Mouse (Mus musculus): Measurements from ENCODE around the gene Tmppe. TPM values are rescaled to one million over a fixed set of nuclear protein-coding genes. Genes with fewer than 3 reads are reported as not detected.

The Tmppe gene
- polyA plus RNA-seq, 1 experiment from 2014 or later, result 25.7 TPM

DNA sequence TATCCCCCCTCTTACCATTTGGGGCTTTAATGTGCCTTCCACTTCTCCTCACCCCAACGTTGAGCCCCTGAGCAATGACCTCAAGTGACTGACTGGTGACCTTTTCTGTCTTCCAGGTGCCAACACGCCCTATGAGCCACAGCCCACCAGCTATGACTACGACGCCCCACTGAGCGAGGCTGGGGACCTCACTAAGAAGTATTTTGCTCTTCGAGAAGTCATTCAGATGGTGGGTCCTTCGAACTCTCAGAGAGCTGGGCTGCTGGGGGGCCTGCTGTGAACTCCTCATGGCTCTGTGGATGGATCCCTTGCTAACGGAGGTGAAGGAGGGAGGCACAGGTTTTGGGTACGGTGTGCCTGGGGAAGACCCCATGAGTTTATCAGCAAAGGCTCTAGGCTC, 42.0 kb downstream of the Tmppe start:
- no peaks in the 10 kb centered on the region for H3K9me3 ChIP-seq (ENCODE audit: control insufficient read depth)
- no peak for TF ChIP-seq CTCF (IDR thresholded peaks at IDR 0.05; ENCODE audit: low read depth)
- 86% methylated on average over 9 of the region's 9 CpGs for WGBS
- no peak overlapping the region for H3K27ac ChIP-seq (ENCODE audit: low read depth, low read length)
- H3K4me3 ChIP-seq (ENCODE audit: low read depth, low read length), result no peak overlapping the region
- H3K27me3 ChIP-seq (replicated peaks; ENCODE audit: control insufficient read depth, insufficient read depth, low read length), result no peaks in the 10 kb centered on the region
- peaks cover 26% of the 10 kb centered on the region; the same call in 1 of the 2 replicates for H3K36me3 ChIP-seq (ENCODE audit: control insufficient read depth, insufficient read depth)
- ATAC-seq, result no peak
- H3K4me2 ChIP-seq (replicated peaks; ENCODE audit: low read depth), result no peak overlapping the region
- H3K9ac ChIP-seq (ENCODE audit: low read depth, low read length), result no peak overlapping the region
- H3K4me1 ChIP-seq (replicated peaks; ENCODE audit: control insufficient read depth, insufficient read depth, low read length), result no peaks in the 10 kb centered on the region

DNA sequence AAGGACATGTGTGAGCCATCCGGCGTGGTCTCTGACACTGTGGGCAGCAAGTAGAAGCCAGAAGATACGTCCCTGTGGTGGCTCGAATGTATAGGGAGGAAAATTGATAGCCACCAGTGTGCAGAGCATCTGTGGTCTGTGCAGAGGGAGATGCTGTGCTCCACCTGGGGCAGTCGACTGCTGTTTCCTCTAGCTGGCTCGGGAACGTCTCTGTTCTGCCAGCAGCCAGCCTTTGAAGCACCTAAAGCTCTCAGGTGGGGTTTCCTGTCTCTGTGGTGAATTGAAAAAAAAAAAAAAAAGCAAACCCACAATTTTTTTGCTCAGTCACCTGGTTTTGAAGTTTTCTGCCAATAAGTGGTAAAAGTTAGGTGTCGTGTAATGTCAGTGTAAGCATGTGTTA, 42.4 kb downstream of the Tmppe start:
- no peaks in the 10 kb centered on the region for H3K27me3 ChIP-seq (replicated peaks; ENCODE audit: control insufficient read depth, insufficient read depth, low read length)
- ATAC-seq, result no peak
- 93% methylated on average over 8 of the region's 8 CpGs for WGBS
- H3K4me1 ChIP-seq (replicated peaks; ENCODE audit: control insufficient read depth, insufficient read depth, low read length), result no peaks in the 10 kb centered on the region
- no peak overlapping the region for H3K4me2 ChIP-seq (replicated peaks; ENCODE audit: low read depth)
- no peak overlapping the region for H3K9ac ChIP-seq (ENCODE audit: low read depth, low read length)
- H3K4me3 ChIP-seq (ENCODE audit: low read depth, low read length), result no peak overlapping the region
- no peak overlapping the region for H3K27ac ChIP-seq (ENCODE audit: low read depth, low read length)
- no peak for TF ChIP-seq CTCF (IDR thresholded peaks at IDR 0.05; ENCODE audit: low read depth)
- H3K9me3 ChIP-seq (ENCODE audit: control insufficient read depth), result no peaks in the 10 kb centered on the region
- peaks cover 24% of the 10 kb centered on the region; the same call in 1 of the 2 replicates for H3K36me3 ChIP-seq (ENCODE audit: control insufficient read depth, insufficient read depth)

DNA sequence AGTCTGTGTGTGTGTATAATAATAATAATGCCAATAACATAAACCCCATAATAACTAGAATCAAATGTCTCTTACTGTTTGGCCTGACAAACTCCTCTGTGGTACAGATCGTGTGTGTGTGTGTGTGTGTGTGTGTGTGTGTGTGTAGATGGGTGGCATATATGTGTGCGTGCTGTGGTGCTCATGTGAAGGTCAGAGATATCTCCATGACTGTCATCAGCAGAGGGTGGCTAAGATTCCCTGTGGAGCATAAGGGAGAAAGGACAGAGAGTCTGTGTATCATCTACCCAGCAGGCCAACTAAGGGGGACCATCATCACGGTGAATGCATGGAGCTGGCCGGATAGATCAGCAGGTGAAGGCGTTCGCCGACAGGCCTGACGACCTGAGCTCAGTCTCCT, 46.0 kb downstream of the Tmppe start:
- TF ChIP-seq CTCF (IDR thresholded peaks at IDR 0.05; ENCODE audit: low read depth), result no peak
- H3K27me3 ChIP-seq (replicated peaks; ENCODE audit: control insufficient read depth, insufficient read depth, low read length), result no peaks in the 10 kb centered on the region
- peaks cover 13% of the 10 kb centered on the region; the same call in 1 of the 2 replicates for H3K36me3 ChIP-seq (ENCODE audit: control insufficient read depth, insufficient read depth)
- no peak for ATAC-seq
- no peak overlapping the region for H3K27ac ChIP-seq (ENCODE audit: low read depth, low read length)
- H3K4me1 ChIP-seq (replicated peaks; ENCODE audit: control insufficient read depth, insufficient read depth, low read length), result no peaks in the 10 kb centered on the region
- no peak overlapping the region for H3K4me2 ChIP-seq (replicated peaks; ENCODE audit: low read depth)
- 95% methylated on average over 8 of the region's 8 CpGs for WGBS
- no peak overlapping the region for H3K4me3 ChIP-seq (ENCODE audit: low read depth, low read length)
- H3K9me3 ChIP-seq (ENCODE audit: control insufficient read depth), result no peaks in the 10 kb centered on the region
- no peak overlapping the region for H3K9ac ChIP-seq (ENCODE audit: low read depth, low read length)

DNA sequence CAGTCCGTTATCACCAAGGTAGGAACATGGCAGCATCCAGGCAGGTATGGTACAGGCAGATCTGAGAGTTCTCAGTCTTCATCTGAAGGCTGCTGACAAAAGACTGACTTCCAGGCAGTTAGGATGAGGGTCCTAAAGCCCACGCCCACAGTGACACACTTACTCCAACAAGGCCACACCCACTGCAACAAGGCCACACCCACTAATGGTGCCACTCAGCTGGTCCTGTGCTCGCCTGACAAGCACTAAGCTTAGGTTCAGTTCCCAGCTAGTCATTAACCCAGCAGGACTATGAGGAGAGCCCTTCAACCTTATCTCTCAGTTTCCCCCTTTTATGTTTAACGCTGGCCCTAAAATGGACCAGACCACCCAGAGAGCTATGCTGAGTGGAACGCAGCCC, 47.8 kb downstream of the Tmppe start:
- H3K4me3 ChIP-seq (ENCODE audit: low read depth, low read length), result no peak overlapping the region
- WGBS, result 66% methylated on average over 5 of the region's 5 CpGs
- TF ChIP-seq CTCF (IDR thresholded peaks at IDR 0.05; ENCODE audit: low read depth), result no peak
- no peak overlapping the region for H3K27ac ChIP-seq (ENCODE audit: low read depth, low read length)
- H3K27me3 ChIP-seq (replicated peaks; ENCODE audit: control insufficient read depth, insufficient read depth, low read length), result no peaks in the 10 kb centered on the region
- ATAC-seq, result no peak
- H3K9ac ChIP-seq (ENCODE audit: low read depth, low read length), result no peak overlapping the region
- peaks cover 18% of the 10 kb centered on the region; the same call in 1 of the 2 replicates for H3K36me3 ChIP-seq (ENCODE audit: control insufficient read depth, insufficient read depth)
- H3K4me1 ChIP-seq (replicated peaks; ENCODE audit: control insufficient read depth, insufficient read depth, low read length), result no peaks in the 10 kb centered on the region
- no peaks in the 10 kb centered on the region for H3K9me3 ChIP-seq (ENCODE audit: control insufficient read depth)
- no peak overlapping the region for H3K4me2 ChIP-seq (replicated peaks; ENCODE audit: low read depth)

DNA sequence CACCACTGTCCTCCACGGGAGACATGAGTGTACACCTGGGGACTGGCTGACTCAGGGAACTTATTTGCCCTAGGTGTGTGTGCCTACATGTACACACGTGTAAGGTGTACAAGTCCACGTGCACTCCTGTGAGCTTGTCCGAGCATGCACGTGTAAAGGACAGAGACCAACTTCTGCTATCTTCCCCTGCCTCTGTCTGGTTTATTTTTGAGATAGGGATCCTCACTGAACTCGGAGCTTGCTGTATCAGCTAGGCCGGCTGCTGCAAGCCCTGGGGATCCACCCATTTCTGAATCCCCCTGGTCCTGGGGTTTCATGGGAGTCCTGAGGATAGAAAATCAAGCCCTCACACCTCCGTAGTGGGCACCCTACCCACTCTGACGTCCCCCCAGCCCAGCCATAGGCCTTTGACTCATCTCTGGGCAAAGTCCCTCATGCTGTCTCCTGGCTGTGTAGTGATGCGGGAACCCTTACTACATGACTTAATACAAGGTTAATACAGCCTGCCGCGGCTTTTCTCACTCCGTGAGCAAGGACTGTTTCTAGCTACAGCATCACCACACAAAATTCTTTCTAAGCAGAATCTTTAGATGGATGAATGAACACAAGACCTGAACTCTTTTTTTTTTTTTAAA, 48.3 kb downstream of the Tmppe start:
- no peak overlapping the region for H3K4me2 ChIP-seq (replicated peaks; ENCODE audit: low read depth)
- ATAC-seq, result no peak
- H3K4me1 ChIP-seq (replicated peaks; ENCODE audit: control insufficient read depth, insufficient read depth, low read length), result no peaks in the 10 kb centered on the region
- 84% methylated on average over 13 of the region's 13 CpGs for WGBS
- no peak overlapping the region for H3K27ac ChIP-seq (ENCODE audit: low read depth, low read length)
- H3K36me3 ChIP-seq (ENCODE audit: control insufficient read depth, insufficient read depth), result peaks cover 18% of the 10 kb centered on the region; the same call in 1 of the 2 replicates
- H3K27me3 ChIP-seq (replicated peaks; ENCODE audit: control insufficient read depth, insufficient read depth, low read length), result no peaks in the 10 kb centered on the region
- H3K4me3 ChIP-seq (ENCODE audit: low read depth, low read length), result no peak overlapping the region
- no peak for TF ChIP-seq CTCF (IDR thresholded peaks at IDR 0.05; ENCODE audit: low read depth)
- H3K9me3 ChIP-seq (ENCODE audit: control insufficient read depth), result no peaks in the 10 kb centered on the region
- H3K9ac ChIP-seq (ENCODE audit: low read depth, low read length), result no peak overlapping the region

DNA sequence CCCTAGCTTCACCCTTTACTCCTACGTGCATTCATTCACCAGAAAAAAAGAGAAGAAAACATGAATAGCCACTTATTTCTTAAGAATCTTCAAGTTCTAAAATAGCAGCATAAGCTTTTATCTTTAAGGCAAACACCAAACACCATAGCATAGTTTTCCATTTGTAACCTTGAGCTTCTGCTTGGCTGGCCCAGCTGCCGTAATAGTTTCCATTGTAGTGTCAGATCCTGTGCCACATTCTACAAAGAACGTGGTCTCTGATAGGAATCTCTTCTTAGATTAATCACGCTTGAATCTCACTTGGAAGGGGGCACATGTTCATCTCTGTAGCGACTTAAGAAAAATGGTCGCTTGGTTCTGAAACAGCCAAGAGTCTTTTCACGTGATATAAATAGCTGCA, 50.7 kb downstream of the Tmppe start:
- Histone ChIP-seq H3K4me2 (replicated peaks; ENCODE audit: low read depth) (no peak overlapping the region), H3K36me3 (ENCODE audit: control insufficient read depth, insufficient read depth) (peaks cover 39% of the 10 kb centered on the region), H3K4me3 (ENCODE audit: low read depth, low read length) (no peak overlapping the region), H3K4me1 (replicated peaks; ENCODE audit: control insufficient read depth, insufficient read depth, low read length) (no peaks in the 10 kb centered on the region), H3K9me3 (ENCODE audit: control insufficient read depth) (no peaks in the 10 kb centered on the region), H3K27ac (ENCODE audit: low read depth, low read length) (no peak overlapping the region), H3K27me3 (replicated peaks; ENCODE audit: control insufficient read depth, insufficient read depth, low read length) (no peaks in the 10 kb centered on the region), H3K9ac (ENCODE audit: low read depth, low read length) (no peak overlapping the region)
- TF ChIP-seq CTCF (IDR thresholded peaks at IDR 0.05; ENCODE audit: low read depth), result no peak
- 86% methylated on average over 7 of the region's 7 CpGs for WGBS
- ATAC-seq, result no peak

Measured in intestine, postnatal 0 days (tissue).